Mouse (Mus musculus): ENCODE measurements around the gene Lrba. TPM values are rescaled to one million over a fixed set of nuclear protein-coding genes. Genes with fewer than 3 reads are reported as not detected.
A peak's percentile ranks its signal among the peaks of the same experiment; 100 is the strongest.

The Lrba gene
- total and polyA plus RNA-seq, 3 experiments = 12.3 to 22.6 (median 13.8) TPM

DNA sequence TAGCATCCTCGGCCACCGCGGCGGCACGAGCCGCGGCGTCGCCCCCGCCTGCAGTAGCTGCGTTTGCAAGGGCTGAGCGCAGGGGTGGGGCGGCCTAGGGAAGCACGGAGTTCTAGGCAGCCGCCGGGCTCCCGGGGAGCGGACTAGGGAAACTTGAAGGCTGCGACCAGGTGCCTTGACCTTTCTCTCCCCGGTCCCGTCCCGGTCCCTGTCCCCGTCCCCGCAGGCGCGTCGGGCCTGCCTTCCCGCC, 241 bp upstream of the Lrba start:
- Histone ChIP-seq H3K4me2 (ENCODE audit: insufficient read depth, low read depth, poor library complexity, severe bottlenecking) (no peak overlapping the region), H3K79me2 (replicated peaks; ENCODE audit: control insufficient read depth, extremely low read depth, insufficient read depth, poor library complexity, severe bottlenecking) (peaks cover 13% of the 10 kb centered on the region), H3K9ac (ENCODE audit: insufficient read depth, low read depth) (peak overlapping the region; percentile 82), H3K36me3 (replicated peaks in 1 of 2; ENCODE audit: control insufficient read depth in 1 of 2, insufficient read depth in 1 of 2, low read length in 1 of 2) (peaks cover 7 to 11% of the 10 kb centered on the region in 2 experiments), H3K9me3 (replicated peaks; ENCODE audit: low read length) (no peaks in the 10 kb centered on the region), H3K27me3 (replicated peaks) (no peaks in the 10 kb centered on the region), H3K4me1 (ENCODE audit: control insufficient read depth in 1 of 2, insufficient read depth in 2 of 2) (peaks cover 3 to 7% of the 10 kb centered on the region in 2 experiments; a peak in 3 of 4 replicates), H3K27ac (ENCODE audit: insufficient read depth, low read depth) (peak overlapping the region; percentile 88), H3K4me3 (replicated peaks in 1 of 3; ENCODE audit: low read depth in 2 of 3, low read length in 2 of 3, poor library complexity in 1 of 3) (peak overlapping the region; percentile 69 to 92 (median 89))
- DNase-seq (ENCODE audit: extremely low read depth) = no peak
- TF ChIP-seq EP300 (IDR thresholded peaks at IDR 0.05; ENCODE audit: low read length) (no peak), BHLHE40 (IDR thresholded peaks at IDR 0.05; ENCODE audit: low read depth, low read length) (peak; percentile 45; the same call in 1 of the 2 replicates)
- in situ Hi-C loops (cut with MboI; ENCODE audit: low pct_ligation_motif_present, low pct_unique_long_range_greater_than_20kb, low sequenced_read_pairs) = no loop called here
- dilution Hi-C loops (cut with MboI; ENCODE audit: extremely low pct_ligation_motif_present, extremely low pct_unique_long_range_greater_than_20kb, low sequenced_read_pairs) = no loop called here

DNA sequence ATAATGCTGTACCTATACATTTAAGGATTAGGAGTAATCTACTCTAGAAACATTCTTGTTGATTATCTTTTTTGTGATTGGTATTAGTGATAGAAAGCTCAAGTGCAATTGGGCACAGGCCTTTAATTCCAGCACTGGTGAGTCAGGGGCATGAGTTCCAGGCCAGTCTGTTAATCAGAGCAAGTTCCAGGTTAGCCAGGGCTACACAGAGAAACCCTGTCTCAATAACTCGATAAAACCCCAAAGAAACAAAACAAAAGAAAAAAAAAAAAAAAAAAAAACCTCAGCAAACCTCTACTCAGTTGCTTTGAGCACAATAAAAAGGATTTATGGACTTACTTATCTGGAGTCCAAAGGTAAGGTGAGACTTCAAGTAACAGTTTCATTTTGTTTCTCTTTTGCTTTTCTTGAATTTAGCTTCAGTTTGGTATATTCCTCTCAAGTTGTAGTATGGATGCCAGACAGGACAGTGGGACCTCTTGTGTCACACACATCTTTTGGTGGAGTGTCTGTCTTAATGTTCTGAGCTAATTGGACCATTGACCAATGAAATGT, 7.1 kb downstream of the Lrba start:
- in situ Hi-C loops (cut with MboI; ENCODE audit: low pct_ligation_motif_present, low pct_unique_long_range_greater_than_20kb, low sequenced_read_pairs) = no loop called here
- H3K9ac ChIP-seq (ENCODE audit: insufficient read depth, low read depth) = no peak overlapping the region
- no peaks in the 10 kb centered on the region for H3K9me3 ChIP-seq (replicated peaks; ENCODE audit: low read length)
- no peak overlapping the region for H3K27ac ChIP-seq (ENCODE audit: insufficient read depth, low read depth)
- peaks cover 0 to 10% of the 10 kb centered on the region in 2 experiments; a peak in 1 of 4 replicates for H3K4me1 ChIP-seq (ENCODE audit: control insufficient read depth in 1 of 2, insufficient read depth in 2 of 2)
- peaks cover 15% of the 10 kb centered on the region; the same call in 1 of the 2 replicates for H3K79me2 ChIP-seq (replicated peaks; ENCODE audit: control insufficient read depth, extremely low read depth, insufficient read depth, poor library complexity, severe bottlenecking)
- peaks cover 13 to 14% of the 10 kb centered on the region in 2 experiments for H3K36me3 ChIP-seq (replicated peaks in 1 of 2; ENCODE audit: control insufficient read depth in 1 of 2, insufficient read depth in 1 of 2, low read length in 1 of 2)
- TF ChIP-seq ZNF384 (IDR thresholded peaks at IDR 0.05; ENCODE audit: low read depth, low read length) (peak; percentile 24; the same call in 1 of the 2 replicates), ELF1 (IDR thresholded peaks at IDR 0.05; ENCODE audit: low read depth, low read length) (no peak), USF1 (IDR thresholded peaks at IDR 0.05; ENCODE audit: low read depth, low read length) (no peak)
- DNase-seq (ENCODE audit: extremely low read depth) = no peak
- H3K27me3 ChIP-seq (replicated peaks) = no peaks in the 10 kb centered on the region
- 0 out of 2 replicates have a peak overlapping the region, but pooled peaks have one; percentile 13 for H3K4me2 ChIP-seq (ENCODE audit: insufficient read depth, low read depth, poor library complexity, severe bottlenecking)
- dilution Hi-C loops (cut with MboI; ENCODE audit: extremely low pct_ligation_motif_present, extremely low pct_unique_long_range_greater_than_20kb, low sequenced_read_pairs) = no loop called here
- H3K4me3 ChIP-seq (replicated peaks in 1 of 3; ENCODE audit: low read depth in 2 of 3, low read length in 2 of 3, poor library complexity in 1 of 3) = no peak overlapping the region

DNA sequence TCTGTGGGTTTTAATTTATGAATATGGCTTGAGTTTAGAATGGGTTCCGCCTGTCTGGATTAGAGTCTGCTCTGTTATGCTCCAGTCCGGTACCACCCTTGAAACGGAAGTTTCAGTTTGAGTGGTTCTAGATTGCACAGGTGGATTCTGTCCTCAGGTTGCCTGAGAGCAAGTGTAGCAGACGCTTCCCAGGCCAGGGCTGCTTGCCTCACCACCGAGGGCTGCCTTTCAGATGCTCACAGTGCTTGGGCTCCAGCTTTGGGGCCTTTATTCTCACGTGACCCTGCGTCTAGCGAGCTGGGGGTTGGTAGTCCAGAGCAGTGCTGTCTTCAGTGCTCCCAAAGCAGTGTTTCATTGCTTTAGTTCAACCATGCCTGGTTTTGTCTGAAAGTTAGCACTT, 22.7 kb downstream of the Lrba start:
- dilution Hi-C loops (cut with MboI; ENCODE audit: extremely low pct_ligation_motif_present, extremely low pct_unique_long_range_greater_than_20kb, low sequenced_read_pairs) = no loop called here
- peaks cover 3% of the 10 kb centered on the region for H3K9me3 ChIP-seq (replicated peaks; ENCODE audit: low read length)
- H3K4me3 ChIP-seq (replicated peaks in 1 of 3; ENCODE audit: low read depth in 2 of 3, low read length in 2 of 3, poor library complexity in 1 of 3) = no peak overlapping the region
- DNase-seq (ENCODE audit: extremely low read depth) = peak; percentile 47
- H3K36me3 ChIP-seq (replicated peaks in 1 of 2; ENCODE audit: control insufficient read depth in 1 of 2, insufficient read depth in 1 of 2, low read length in 1 of 2) = no peaks in the 10 kb centered on the region
- no peaks in the 10 kb centered on the region for H3K27me3 ChIP-seq (replicated peaks)
- no peak overlapping the region for H3K27ac ChIP-seq (ENCODE audit: insufficient read depth, low read depth)
- 0 out of 2 replicates have a peak, but pooled peaks cover 4% of the 10 kb centered on the region for H3K79me2 ChIP-seq (replicated peaks; ENCODE audit: control insufficient read depth, extremely low read depth, insufficient read depth, poor library complexity, severe bottlenecking)
- peak overlapping the region; percentile 34 for H3K4me2 ChIP-seq (ENCODE audit: insufficient read depth, low read depth, poor library complexity, severe bottlenecking)
- in situ Hi-C loops (cut with MboI; ENCODE audit: low pct_ligation_motif_present, low pct_unique_long_range_greater_than_20kb, low sequenced_read_pairs) = no loop called here
- H3K4me1 ChIP-seq (ENCODE audit: control insufficient read depth in 1 of 2, insufficient read depth in 2 of 2) = peaks cover 6 to 31% of the 10 kb centered on the region in 2 experiments; a peak in 3 of 4 replicates
- no peak overlapping the region for H3K9ac ChIP-seq (ENCODE audit: insufficient read depth, low read depth)
- TF ChIP-seq GABPA (IDR thresholded peaks at IDR 0.05; ENCODE audit: insufficient replicate concordance, low read depth, low read length) = no peak
- no peak for TF ChIP-seq MAFK (IDR thresholded peaks at IDR 0.05; ENCODE audit: insufficient replicate concordance, low read length)
- no peak for TF ChIP-seq ZC3H11A (IDR thresholded peaks at IDR 0.05; ENCODE audit: low read depth, low read length)
- no peak for TF ChIP-seq POLR2A (IDR thresholded peaks at IDR 0.05; ENCODE audit: low read depth, low read length)
- TF ChIP-seq RCOR1 (conservative IDR thresholded peaks at IDR 0.05; ENCODE audit: low read depth, low read length) = no peak; the same call in 1 of the 2 replicates
- no peak for TF ChIP-seq POLR2AphosphoS2 (IDR thresholded peaks at IDR 0.05; ENCODE audit: low read depth, low read length)
- TF ChIP-seq NELFE (IDR thresholded peaks at IDR 0.05; ENCODE audit: low read depth, low read length) = no peak
- peak; percentile 74 for TF ChIP-seq EP300 (IDR thresholded peaks at IDR 0.05; ENCODE audit: low read length)
- no peak for TF ChIP-seq ELF1 (IDR thresholded peaks at IDR 0.05; ENCODE audit: low read depth, low read length)
- TF ChIP-seq JUN (IDR thresholded peaks at IDR 0.05; ENCODE audit: insufficient read depth, low read depth, low read length) = 0 out of 2 replicates have a peak, but pooled peaks have one; percentile 21
- no peak for TF ChIP-seq CHD2 (IDR thresholded peaks at IDR 0.05; ENCODE audit: low read length)
- no peak for TF ChIP-seq ZNF384 (IDR thresholded peaks at IDR 0.05; ENCODE audit: low read depth, low read length)
- TF ChIP-seq IRF4 (IDR thresholded peaks at IDR 0.05; ENCODE audit: low read depth, low read length) = peak; percentile 83
- peak; percentile 58 for TF ChIP-seq USF1 (IDR thresholded peaks at IDR 0.05; ENCODE audit: low read depth, low read length)
- TF ChIP-seq SIN3A (IDR thresholded peaks at IDR 0.05; ENCODE audit: low read length) = no peak
- TF ChIP-seq RAD21 (IDR thresholded peaks at IDR 0.05; ENCODE audit: low read depth, low read length) = no peak
- TF ChIP-seq USF2 (conservative IDR thresholded peaks at IDR 0.05; ENCODE audit: low read depth, low read length) = peak; percentile 29; the same call in 1 of the 2 replicates
- peak; percentile 41; the same call in 1 of the 2 replicates for TF ChIP-seq JUND (conservative IDR thresholded peaks at IDR 0.05; ENCODE audit: low read depth, low read length)
- peak; percentile 43; the same call in 1 of the 2 replicates for TF ChIP-seq TCF12 (IDR thresholded peaks at IDR 0.05; ENCODE audit: low read depth, low read length)
- no peak for TF ChIP-seq HCFC1 (IDR thresholded peaks at IDR 0.05; ENCODE audit: low read depth, low read length)
- TF ChIP-seq ETS1 (conservative IDR thresholded peaks at IDR 0.05; ENCODE audit: low read depth, low read length) = no peak; the same call in 1 of the 2 replicates
- no peak for TF ChIP-seq TBP (conservative IDR thresholded peaks at IDR 0.05; ENCODE audit: low read depth, low read length)
- no peak for TF ChIP-seq MXI1 (IDR thresholded peaks at IDR 0.05; ENCODE audit: low read depth, low read length)
- TF ChIP-seq UBTF (IDR thresholded peaks at IDR 0.05; ENCODE audit: low read depth, low read length) = no peak

Data from CH12.LX (cell line).